Mouse (Mus musculus): ENCODE measurements around the gene Apmap.
"Not testable (repeated sequence)": the region's sequence is repeated elsewhere in the genome, so short reads cannot be mapped to it uniquely, and the experiment has no call there.

Apmap gene

DNA sequence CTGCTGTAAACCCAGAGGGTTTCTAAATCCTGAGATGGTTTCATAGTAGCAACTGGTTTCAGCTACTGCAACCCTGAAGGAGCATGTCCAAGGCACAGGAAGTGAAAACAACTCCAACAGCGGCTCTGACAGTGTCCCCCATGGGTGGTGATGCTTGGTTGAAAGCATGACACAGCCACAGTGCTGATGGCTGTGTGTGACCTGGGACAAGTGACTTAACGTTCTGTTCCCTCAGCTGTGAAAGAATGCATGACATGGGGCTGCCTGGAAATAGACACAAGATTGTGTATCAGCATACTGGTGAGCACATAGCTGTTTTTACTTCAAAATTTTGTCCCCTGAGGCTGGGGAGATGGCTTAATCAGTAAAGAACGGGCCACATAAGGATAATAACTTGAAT lies 13.3 kb upstream of the Apmap start:
- DNase-seq (ENCODE audit: low spot score in 2 of 2) = no peak

DNA sequence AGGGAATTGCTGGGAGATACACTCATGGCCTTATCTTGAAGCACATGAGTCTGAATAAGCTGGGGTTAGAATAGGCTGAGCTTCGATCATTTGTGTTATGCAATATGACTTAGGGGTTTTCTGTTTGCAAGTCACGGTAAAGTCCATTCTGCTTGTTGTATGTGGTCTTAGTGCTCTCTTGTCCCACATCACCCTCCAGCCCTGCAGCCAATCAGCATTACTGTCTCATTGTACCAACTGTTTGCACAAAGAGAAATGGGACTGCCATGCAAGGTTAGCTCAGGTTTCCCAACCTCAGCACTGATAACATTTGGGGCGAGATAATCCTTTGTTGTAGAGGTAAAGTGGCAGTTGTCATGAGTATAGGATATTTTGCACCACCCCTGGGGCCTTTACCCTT lies 1.7 kb upstream of the Apmap start:
- DNase-seq (ENCODE audit: low spot score in 2 of 2) = no peak

DNA sequence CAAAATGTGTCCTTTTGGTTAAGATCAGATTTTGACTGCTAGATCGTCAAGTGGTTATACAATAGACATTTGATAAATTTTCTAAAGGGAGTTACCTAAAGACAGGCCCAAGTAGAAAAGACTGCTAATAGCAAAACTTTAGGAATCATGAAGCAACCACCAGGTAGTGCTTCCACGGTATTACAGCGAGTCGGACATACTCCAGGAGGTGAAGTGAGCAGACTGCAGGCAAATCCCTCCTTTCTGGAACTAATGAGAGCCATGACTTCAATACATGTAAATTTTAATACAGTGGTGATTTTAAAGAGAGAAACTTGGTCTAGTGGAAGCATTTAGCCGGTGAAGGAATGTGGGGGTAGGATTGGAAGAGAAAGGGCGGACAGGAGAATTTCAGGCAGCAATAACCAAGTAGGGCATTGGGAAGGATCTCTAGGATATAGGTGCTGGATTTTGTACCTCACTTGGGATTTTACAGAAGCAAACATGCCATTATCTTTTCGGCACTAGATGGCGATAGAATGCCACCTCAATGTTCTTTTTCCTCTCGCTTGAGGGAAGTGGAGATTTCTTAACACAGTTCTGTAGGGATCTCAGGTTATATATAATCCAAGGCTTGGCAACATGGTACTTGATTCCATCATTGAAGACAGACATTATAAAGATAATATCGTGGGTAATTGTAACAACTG lies 649 bp upstream of the Apmap start:
- DNase-seq (ENCODE audit: low spot score in 2 of 2) = peak; percentile 14 to 64

DNA sequence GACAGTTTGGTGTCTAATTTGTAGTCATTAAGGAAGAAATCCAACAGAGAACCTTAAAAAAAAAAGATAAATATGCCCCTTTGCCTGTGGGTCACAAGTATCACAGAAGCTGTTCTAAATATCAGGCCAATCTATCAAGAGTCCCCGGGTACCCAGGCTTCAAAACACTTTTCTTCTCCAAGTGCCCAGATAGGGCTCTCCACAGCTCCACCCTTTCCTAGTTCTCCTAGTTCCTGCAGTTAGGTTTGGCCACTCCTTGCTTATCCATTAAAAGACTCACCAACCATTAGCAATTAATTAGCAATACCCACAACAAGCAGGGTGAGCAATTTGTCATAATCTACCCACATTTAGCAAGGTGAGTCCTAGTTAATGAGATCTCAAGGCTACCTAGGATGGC lies 1.3 kb downstream of the Apmap start:
- DNase-seq (ENCODE audit: low spot score in 2 of 2) = no peak

DNA sequence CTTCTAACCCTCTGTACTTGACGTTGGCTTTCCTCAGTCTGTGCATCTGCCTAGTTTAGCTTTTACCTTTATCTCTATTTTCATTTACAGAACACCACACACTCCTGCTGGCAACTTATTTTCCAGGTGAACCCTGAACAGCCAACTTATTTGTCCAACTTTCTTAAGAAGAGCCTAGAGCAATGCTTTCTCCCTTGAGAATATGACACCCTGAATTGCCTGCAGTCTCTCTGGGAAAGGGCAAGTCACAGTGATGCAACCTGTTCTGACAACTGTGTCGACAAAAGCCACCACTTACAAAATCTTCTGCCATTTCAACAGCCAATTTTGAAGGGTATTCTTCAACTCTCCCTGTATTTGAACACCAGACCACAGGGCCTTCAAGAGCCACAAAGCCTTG lies 3.6 kb downstream of the Apmap start:
- DNase-seq (ENCODE audit: low spot score in 2 of 2) = no peak

DNA sequence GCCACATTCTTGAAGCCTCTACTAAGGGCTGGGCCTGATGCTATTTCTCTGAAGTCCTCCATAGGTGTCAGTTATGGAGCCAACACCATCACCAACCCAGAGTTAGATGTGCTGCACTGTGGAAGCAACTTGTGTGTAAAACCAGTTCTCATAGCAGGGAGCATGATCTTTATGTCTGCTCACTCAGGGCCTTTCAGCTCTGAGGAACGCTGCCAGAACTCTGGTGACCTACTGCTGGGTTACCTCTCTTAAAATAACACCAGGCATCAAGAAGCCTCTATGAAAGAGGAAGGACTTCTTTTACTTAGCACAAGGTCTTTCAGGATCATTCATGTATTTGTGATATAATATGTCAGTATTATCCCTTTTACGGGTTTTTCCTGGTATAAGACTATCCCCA lies 6.2 kb downstream of the Apmap start:
- no peak for DNase-seq (ENCODE audit: low spot score in 2 of 2)

DNA sequence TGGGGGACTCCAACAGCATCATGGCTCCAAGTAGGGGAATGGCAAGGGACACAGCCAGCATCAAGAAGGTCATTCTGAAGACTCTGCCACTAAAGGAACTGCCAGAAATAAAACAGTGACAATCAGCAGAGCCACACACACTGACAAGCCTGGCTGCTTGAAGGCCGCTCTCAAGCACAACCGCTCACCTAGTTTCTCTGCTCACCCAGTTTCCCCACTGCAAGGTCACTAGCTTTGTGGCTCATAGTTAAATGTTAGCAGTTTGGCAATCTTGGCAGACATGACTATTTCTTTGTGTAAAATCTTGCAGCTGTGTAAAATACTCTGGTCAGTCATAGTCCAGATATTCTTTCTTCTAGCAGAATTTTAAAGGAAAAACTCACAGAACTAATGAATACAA lies 8.1 kb downstream of the Apmap start:
- no peak for DNase-seq (ENCODE audit: low spot score in 2 of 2)

DNA sequence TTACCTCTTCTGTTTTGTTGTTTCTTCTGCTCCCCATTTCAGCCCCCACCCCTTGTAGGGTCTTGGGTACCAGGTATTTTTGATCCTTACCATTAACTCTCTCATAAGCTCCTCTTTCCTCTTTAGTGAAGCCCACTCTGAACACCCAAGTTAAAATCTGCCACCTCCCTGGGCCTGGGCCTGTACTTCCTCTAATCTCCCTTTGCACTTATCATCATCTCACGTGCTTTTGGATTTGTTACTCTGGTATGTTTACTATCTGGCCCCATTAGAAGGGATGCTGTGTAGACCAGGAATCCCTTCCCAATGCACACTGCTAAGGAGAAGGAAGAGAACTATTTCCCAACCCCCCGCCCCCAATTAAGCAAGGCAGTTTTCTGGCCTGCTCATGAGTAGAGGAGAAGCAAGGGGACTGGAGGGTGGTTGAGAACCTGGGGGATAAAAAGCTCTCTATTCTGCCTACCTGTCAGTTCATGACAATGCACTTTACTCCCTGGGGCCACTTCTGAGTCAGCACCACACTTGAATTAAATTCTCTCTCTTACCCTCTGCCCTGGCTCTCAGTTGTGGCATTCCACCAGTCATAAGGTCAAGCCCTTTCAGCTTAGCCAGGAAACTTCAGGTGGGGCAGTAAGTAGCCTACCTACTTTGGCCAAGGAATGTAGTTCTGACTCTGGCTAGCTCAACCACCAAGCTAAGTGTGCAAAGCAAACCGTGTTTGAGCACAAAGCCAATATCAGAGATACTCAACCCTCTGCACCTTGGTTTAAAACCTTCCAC lies 12.8 kb downstream of the Apmap start:
- DNase-seq (ENCODE audit: low spot score in 2 of 2) = no peak

DNA sequence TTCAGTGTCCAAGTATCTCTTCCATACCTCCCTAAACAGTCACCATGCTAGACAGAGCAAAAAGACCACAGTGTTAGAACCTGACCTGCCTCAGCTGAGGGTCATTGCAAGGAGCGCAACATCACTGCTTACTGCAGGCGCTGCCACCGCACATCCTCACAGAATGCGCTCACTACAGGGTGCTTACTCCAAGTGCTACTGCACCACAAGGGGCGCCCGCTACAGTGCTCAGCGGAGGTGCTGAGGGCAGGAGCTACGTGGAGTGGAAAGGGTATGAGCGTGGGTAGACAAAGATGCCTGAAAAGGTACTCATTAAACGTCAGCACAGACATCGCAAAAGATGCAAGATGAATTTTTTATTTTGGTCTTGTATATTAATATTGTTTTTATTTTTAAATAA lies 19.3 kb downstream of the Apmap start:
- no peak for DNase-seq (ENCODE audit: low spot score in 2 of 2)

DNA sequence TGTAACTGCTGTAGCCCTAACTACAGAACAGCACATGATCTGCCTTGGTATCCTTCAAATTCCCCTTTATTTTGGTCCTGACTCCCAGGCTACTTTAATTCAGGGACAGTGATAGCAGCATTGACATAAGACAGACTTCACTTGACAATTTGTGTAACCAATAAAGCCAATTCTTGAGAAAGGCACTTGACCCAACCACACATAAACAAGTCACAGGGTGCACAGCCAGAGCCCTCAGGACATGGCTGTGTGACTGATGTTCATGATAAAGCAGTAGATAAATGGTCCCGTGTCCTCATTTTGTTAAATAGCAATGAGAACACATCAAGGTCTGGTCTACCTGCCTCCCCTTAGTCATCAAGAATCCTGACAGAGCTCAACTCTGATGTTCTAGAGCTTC lies 28.7 kb downstream of the Apmap start:
- DNase-seq (ENCODE audit: low spot score in 2 of 2) = no peak

DNA sequence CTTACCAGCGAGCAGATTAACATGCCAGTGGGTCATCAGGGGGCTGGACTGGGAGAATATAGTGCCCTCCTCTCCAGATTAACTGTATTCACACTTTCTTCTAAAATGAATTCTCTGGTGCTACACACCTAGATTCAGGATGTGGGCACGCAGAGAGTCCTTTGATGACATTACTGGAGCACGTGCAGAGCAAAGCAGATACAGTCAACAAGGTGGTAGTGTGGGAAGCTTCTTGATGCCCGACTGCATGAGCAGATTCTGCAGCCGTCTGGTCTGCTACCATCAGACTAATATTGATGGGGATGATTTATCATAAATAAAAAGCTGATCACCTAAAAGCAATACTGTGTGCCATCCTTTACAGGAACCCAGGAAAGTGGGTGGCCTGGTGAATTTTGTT lies 29.8 kb downstream of the Apmap start:
- peak; percentile 41 to 44 for DNase-seq (ENCODE audit: low spot score in 2 of 2)

DNA sequence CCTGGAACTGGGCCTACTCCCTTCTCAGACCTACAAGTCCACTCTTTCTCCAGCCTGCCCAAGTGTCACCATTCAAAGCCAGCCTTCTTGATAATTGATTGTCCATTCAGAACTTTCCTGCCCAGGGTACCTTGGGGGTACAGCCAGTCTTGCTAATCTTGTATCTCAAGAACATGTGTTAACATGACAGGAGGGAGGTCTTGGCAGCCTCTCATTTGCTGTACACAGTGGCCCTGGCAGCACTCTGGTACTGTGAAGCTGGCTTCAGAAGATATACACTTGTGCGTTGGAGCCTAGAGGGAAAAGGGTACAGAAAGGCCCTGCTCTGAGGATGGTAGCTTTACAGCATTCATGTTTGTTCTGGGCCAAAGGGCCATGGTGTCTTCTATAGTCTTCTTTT lies 32.1 kb downstream of the Apmap start:
- no peak for DNase-seq (ENCODE audit: low spot score in 2 of 2)

DNA sequence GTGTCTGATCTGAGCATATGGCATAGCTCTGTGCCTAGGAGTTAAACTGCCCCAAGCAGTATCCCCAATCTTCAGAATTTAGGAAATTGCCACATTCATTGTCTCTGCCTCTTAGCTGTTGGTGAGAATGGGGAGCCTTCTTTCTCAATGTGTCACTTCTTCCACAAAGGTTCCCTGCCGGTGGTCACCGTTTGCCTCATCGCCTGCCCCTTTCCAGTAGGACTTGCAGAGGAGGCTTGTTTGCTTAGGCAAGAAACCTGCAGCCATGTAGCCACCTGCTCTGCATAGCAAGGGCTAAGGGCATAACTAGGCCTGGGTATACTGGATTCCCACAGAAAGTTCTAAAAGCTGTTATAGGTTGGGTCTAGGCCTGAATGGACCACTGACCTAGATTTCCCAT lies 35.9 kb downstream of the Apmap start:
- DNase-seq (ENCODE audit: low spot score in 2 of 2) = no peak

DNA sequence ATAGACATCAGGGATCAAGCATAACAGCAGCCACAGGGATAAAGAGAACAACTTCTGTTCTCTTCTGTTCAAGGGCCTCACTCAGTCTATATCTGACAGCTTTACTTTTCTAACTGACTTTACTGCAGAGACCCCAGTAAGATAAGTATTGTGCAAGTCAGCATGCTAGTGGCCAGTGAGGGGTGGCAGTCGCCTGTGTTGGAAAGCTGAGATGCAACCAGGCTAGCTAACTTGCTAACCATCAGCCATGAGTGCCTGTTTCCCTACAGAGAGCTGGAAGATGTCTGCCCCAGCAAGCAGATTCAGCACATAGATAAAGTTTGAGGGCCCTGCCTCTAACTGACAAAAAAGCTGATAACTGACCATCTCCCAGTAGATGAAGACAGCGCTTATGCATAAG lies 37.6 kb downstream of the Apmap start:
- no peak for DNase-seq (ENCODE audit: low spot score in 2 of 2)

DNA sequence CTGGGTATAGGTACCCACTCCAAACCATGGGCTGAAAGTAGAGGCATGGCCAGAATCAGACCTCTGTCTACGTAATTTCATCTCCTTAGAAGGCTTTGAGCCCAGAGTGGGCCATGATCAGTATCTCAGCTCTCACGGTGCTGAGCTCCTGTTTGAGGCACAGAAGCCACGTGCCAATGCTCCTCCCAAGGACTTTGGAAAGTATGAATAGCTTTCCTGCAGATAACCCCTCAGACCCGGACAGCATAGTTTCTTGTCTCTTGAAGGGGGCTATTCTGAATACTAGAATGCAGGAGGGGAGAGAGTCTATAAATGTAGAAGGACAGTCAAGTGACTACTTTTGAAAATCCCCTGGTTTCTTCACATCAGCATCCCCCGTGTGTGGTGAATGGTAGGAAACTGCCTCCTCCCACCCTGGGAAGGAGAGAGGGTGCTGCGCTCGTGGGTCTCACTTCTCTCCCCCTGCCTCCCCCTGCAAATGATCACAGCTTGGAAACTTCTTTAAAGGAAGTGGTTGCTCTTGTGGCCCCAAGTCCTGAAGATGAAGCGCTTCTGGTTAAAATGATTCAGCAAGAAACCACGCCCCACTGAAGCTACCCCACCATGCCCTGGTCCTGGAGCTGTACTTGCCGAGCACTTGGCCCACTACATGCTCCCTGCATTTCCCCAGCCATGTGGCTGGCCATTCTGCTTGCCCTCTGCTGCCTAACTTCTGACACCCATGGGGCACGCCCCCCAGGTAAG lies 38.3 kb downstream of the Apmap start, which contains the start of gene Cst7:
Gene Cst7, plus strand, starts transcription at position 569 of the 744 bp plus-strand sequence.
- peak; percentile 27 to 33 for DNase-seq (ENCODE audit: low spot score in 2 of 2)

DNA sequence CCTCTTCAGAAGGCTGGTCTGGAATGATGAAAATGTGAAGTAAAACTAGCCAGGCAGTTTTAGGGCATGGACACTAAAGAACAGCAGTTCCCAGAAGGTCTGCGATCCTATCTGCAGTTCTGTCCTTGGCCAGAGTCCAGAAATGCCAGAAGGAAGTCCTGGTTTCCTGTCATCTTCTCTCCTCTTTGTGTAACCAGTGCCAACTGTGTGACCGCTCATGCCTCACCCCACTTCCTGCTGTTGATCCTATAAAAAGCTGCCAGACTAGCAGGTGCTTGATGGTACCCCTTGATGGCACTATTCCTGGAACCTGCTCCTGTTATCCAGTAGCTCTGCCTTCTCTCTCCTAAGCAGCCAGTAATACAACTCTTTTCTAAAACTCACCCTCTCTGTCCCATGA lies 41.3 kb downstream of the Apmap start:
- DNase-seq (ENCODE audit: low spot score in 2 of 2) = no peak

DNA sequence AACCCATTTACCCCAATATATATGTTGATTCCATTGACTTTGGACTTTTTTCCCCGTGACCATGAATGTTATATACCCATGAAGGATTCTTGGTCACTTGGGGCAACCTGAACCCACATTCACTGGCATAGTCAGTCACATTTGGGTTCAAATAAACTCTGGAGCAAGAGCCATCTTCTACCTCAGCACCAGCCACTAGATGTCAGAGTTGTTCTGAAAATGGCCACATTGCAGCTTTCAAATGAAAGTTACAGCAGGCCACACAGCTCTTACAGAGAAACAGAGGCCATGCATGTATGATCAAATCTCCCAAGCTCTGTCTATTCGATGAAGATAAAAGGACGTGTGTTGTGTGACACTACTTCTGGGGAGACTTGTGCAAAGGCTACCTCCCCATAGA lies 49.8 kb downstream of the Apmap start:
- DNase-seq (ENCODE audit: low spot score in 2 of 2) = peak in 1 of 2 experiments; percentile 47

DNA sequence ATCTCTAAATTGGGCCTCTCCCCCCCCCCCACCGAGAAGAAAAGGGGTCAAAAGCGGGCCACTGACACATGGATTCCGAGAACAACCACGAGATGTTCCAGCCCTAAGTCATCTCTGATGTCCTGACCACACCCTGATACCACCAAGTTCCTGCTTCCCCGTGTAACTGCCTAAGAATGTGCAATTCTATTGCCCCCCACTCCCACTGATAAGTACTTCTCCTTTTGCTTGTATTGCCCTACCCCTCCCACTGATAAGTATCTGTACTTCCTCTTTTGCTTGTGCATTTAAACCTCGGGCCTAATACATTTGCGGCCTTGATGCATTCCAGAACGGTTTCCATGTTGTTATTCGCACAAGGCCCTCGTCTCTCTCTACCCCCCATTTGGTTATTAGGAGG lies 58.8 kb downstream of the Apmap start:
- not testable (repeated sequence) for DNase-seq (ENCODE audit: low spot score in 2 of 2)
